Mouse (Mus musculus) spleen, postnatal 36 days (tissue): ENCODE measurements around the gene A230072I06Rik.

Experiments used
- DNase-seq, 2 experiments: peaks; one replicate each; pipeline ENCODE4 v3.0.0; 2022; ENCODE audit warnings: low spot score in 2 of 2, mixed read lengths in 1 of 2

The A230072I06Rik gene

GRCm38 (mm10) chr8:12278663-12279312 is at the start of gene A230072I06Rik:
TSS of gene A230072I06Rik (plus strand) at chr8:12278819.
- no peak for DNase-seq

- DNase-seq = no peak
These were observed 44.6 kb upstream of the A230072I06Rik start for GRCm38 (mm10) chr8:12234039-12234438.

GRCm38 (mm10) chr8:12238775-12239174 is 39.8 kb upstream of the A230072I06Rik start:
- no peak for DNase-seq

- DNase-seq = no peak
These were observed 38.5 kb upstream of the A230072I06Rik start for GRCm38 (mm10) chr8:12240143-12240542.

GRCm38 (mm10) chr8:12243746-12244145 is 34.9 kb upstream of the A230072I06Rik start:
- no peak for DNase-seq

- no peak for DNase-seq
These were observed 18.7 kb upstream of the A230072I06Rik start for GRCm38 (mm10) chr8:12259890-12260289.

- no peak for DNase-seq
These were observed 18.1 kb upstream of the A230072I06Rik start for GRCm38 (mm10) chr8:12260476-12261029.

- DNase-seq = no peak
These were observed 17.1 kb upstream of the A230072I06Rik start for GRCm38 (mm10) chr8:12261556-12261955.

GRCm38 (mm10) chr8:12264996-12265395 is 13.6 kb upstream of the A230072I06Rik start:
- no peak for DNase-seq

- no peak for DNase-seq
These were observed 10.8 kb upstream of the A230072I06Rik start for GRCm38 (mm10) chr8:12267863-12268262.

GRCm38 (mm10) chr8:12268306-12268829 is 10.3 kb upstream of the A230072I06Rik start:
- no peak for DNase-seq

- DNase-seq = no peak
These were observed 1.0 kb downstream of the A230072I06Rik start for GRCm38 (mm10) chr8:12279482-12280192.

- no peak for DNase-seq
These were observed 3.5 kb downstream of the A230072I06Rik start for GRCm38 (mm10) chr8:12282128-12282527.

- no peak for DNase-seq
These were observed 11.9 kb downstream of the A230072I06Rik start for GRCm38 (mm10) chr8:12290551-12290950.

- no peak for DNase-seq
These were observed 19.8 kb downstream of the A230072I06Rik start for GRCm38 (mm10) chr8:12298326-12298950.

GRCm38 (mm10) chr8:12301998-12302397 is 23.4 kb downstream of the A230072I06Rik start:
- no peak for DNase-seq

GRCm38 (mm10) chr8:12312975-12313734 is 34.5 kb downstream of the A230072I06Rik start:
- no peak for DNase-seq

GRCm38 (mm10) chr8:12314258-12314657 is 35.6 kb downstream of the A230072I06Rik start:
- DNase-seq = no peak

- no peak for DNase-seq
These were observed 36.6 kb downstream of the A230072I06Rik start for GRCm38 (mm10) chr8:12315177-12315576.

- DNase-seq = no peak
These were observed 41.3 kb downstream of the A230072I06Rik start for GRCm38 (mm10) chr8:12319755-12320455.

GRCm38 (mm10) chr8:12322071-12322470 is 43.5 kb downstream of the A230072I06Rik start:
- no peak for DNase-seq
